Mouse (Mus musculus) embryonic fibroblast, embryonic 13.5 days (primary cell): Measurements from ENCODE around the gene Ddah1.

Experiments
- CTCF ChIP-seq: IDR thresholded peaks from 2 replicates; pipeline ENCODE4 v1.5.1; 2011; ENCODE audit warnings: mild to moderate bottlenecking, control low read depth, low read length, moderate library complexity, borderline replicate concordance; ENCODE audit not compliant: insufficient read depth
- POLR2A ChIP-seq: IDR thresholded peaks from 2 replicates; pipeline ENCODE4 v1.6.1; 2011; ENCODE audit warnings: low read depth, mild to moderate bottlenecking, control low read depth, low read length, moderate library complexity

GRCm38 (mm10) chr3:145768439-145768838 lies 10.0 kb downstream of the Ddah1 start:
- TF ChIP-seq POLR2A (no peak), CTCF (no peak)
